Mouse (Mus musculus) bone marrow, adult 2 months (tissue): Measurements from ENCODE around the gene Gm49384.

Experiments
- CTCF ChIP-seq: fragments of 200-500 bp; IDR thresholded peaks from 2 replicates; pipeline ENCODE4 v1.5.1; 2011; ENCODE audit warnings: low read length, control low read depth; ENCODE audit not compliant: control insufficient read depth, insufficient read depth
- POLR2A ChIP-seq: fragments of 200-500 bp; IDR thresholded peaks from 2 replicates; pipeline ENCODE4 v1.6.1; 2011; ENCODE audit warnings: low read depth, mild to moderate bottlenecking, control low read depth, low read length, borderline replicate concordance; ENCODE audit not compliant: control insufficient read depth

- TF ChIP-seq CTCF (no peak), POLR2A (no peak)
Measured at GRCm38 (mm10) chr12:69208520-69208919, 4.5 kb upstream of the Gm49384 start.
